Mouse (Mus musculus) cerebellum, adult 2 months (tissue): ENCODE measurements around the gene Elf4. TPM values are rescaled to one million over a fixed set of nuclear protein-coding genes. Genes with fewer than 3 reads are reported as not detected.
A peak's percentile ranks its signal among the peaks of the same experiment; 100 is the strongest.

Experiments
- DNase-seq, 2 experiments: peaks; one replicate each; pipeline ENCODE4 v3.0.0; 2021
- H3K27ac ChIP-seq: fragments of 200-500 bp; 2 replicates; pipeline ENCODE4 v1.5.1; 2012; ENCODE audit warnings: low read length, control low read depth, inconsistent platforms; ENCODE audit not compliant: insufficient read depth
- H3K27me3 ChIP-seq: fragments of 200-500 bp; 2 replicates; pipeline ENCODE4 v1.6.1; 2012; ENCODE audit warnings: inconsistent platforms, mild to moderate bottlenecking, low read length, moderate library complexity; ENCODE audit not compliant: control insufficient read depth, insufficient read depth
- H3K4me1 ChIP-seq: fragments of 200-500 bp; 2 replicates; pipeline ENCODE4 v1.6.1; 2011; ENCODE audit warnings: low read length; ENCODE audit not compliant: control insufficient read depth, insufficient read depth
- H3K4me3 ChIP-seq: fragments of 200-500 bp; replicated peaks from 2 replicates; pipeline ENCODE3; 2011; ENCODE audit warnings: mild to moderate bottlenecking, low read depth, low read length, control low read depth; ENCODE audit not compliant: insufficient read depth
- CTCF ChIP-seq: fragments of 200-500 bp; IDR thresholded peaks from 2 replicates; pipeline ENCODE4 v1.5.1; 2011; ENCODE audit warnings: low read depth, mild to moderate bottlenecking, control low read depth, low read length, moderate library complexity, borderline replicate concordance; ENCODE audit not compliant: insufficient read depth
- POLR2A ChIP-seq: fragments of 200-500 bp; IDR thresholded peaks from 2 replicates; pipeline ENCODE4 v1.6.1; 2011; ENCODE audit warnings: low read length, control low read depth, borderline replicate concordance; ENCODE audit not compliant: insufficient read depth
- WGBS: fragments of 180-500 bp; shearing (Covaris S2); methylation state at CpG from one replicate; pipeline ENCODE4 v1.1.7; 2018; 5-methylcytosine and 5-hydroxymethylcytosine counted together
- polyA plus RNA-seq: library from polyadenylated mRNA; depleted of rRNA; stranded (reverse); fragments of >200 nt; gene quantifications from 2 replicates; pipeline ENCODE4 v1.2.3, GENCODE M21; 2012

Elf4 gene
- polyA plus RNA-seq, 1 experiment: 0.38 TPM

GRCm38 (mm10) chrX:48462297-48462696, 635 bp downstream of the Elf4 start:
- no peak for DNase-seq
- H3K27ac ChIP-seq: no peak overlapping the region
- WGBS: 24% methylated on average over 4 of the region's 4 CpGs
- no peaks in the 10 kb centered on the region for H3K27me3 ChIP-seq
- H3K4me3 ChIP-seq: peak overlapping the region; percentile 58
- TF ChIP-seq CTCF: no peak
- no peak for TF ChIP-seq POLR2A
- no peaks in the 10 kb centered on the region for H3K4me1 ChIP-seq

- 65% methylated on average over 4 of the region's 4 CpGs for WGBS
- no peak overlapping the region for H3K27ac ChIP-seq
- H3K4me3 ChIP-seq: no peak overlapping the region
- H3K4me1 ChIP-seq: no peaks in the 10 kb centered on the region
- H3K27me3 ChIP-seq: no peaks in the 10 kb centered on the region
- DNase-seq: no peak
- no peak for TF ChIP-seq POLR2A
- TF ChIP-seq CTCF: no peak
Observed at GRCm38 (mm10) chrX:48461006-48461405, 1.9 kb downstream of the Elf4 start.

GRCm38 (mm10) chrX:48460496-48460895, 2.4 kb downstream of the Elf4 start:
- 79% methylated on average over 7 of the region's 7 CpGs for WGBS
- Histone ChIP-seq H3K4me3 (no peak overlapping the region), H3K4me1 (no peaks in the 10 kb centered on the region), H3K27me3 (no peaks in the 10 kb centered on the region), H3K27ac (no peak overlapping the region)
- no peak for TF ChIP-seq CTCF
- TF ChIP-seq POLR2A: no peak
- DNase-seq: no peak

- WGBS: 55% methylated on average over 6 of the region's 6 CpGs
- H3K27me3 ChIP-seq: no peaks in the 10 kb centered on the region; the same call in 1 of the 2 replicates
- no peak for DNase-seq
- no peak overlapping the region for H3K27ac ChIP-seq
- no peaks in the 10 kb centered on the region for H3K4me1 ChIP-seq
- TF ChIP-seq POLR2A (no peak), CTCF (no peak)
- no peak overlapping the region for H3K4me3 ChIP-seq
Observed at GRCm38 (mm10) chrX:48456956-48457355, 6.0 kb downstream of the Elf4 start.

GRCm38 (mm10) chrX:48455018-48455417, 7.9 kb downstream of the Elf4 start:
- WGBS: 34% methylated on average over 8 of the region's 9 CpGs
- Histone ChIP-seq H3K27ac (no peak overlapping the region), H3K4me1 (no peaks in the 10 kb centered on the region), H3K4me3 (no peak overlapping the region), H3K27me3 (no peaks in the 10 kb centered on the region; the same call in 1 of the 2 replicates)
- no peak for DNase-seq
- TF ChIP-seq POLR2A (no peak), CTCF (no peak)

- no peaks in the 10 kb centered on the region for H3K4me1 ChIP-seq
- H3K27ac ChIP-seq: no peak overlapping the region
- no peaks in the 10 kb centered on the region; the same call in 1 of the 2 replicates for H3K27me3 ChIP-seq
- DNase-seq: no peak
- WGBS: 14% methylated on average over 21 of the region's 21 CpGs
- no peak overlapping the region for H3K4me3 ChIP-seq
- TF ChIP-seq POLR2A (no peak), CTCF (no peak)
Observed at GRCm38 (mm10) chrX:48454495-48454878, 8.4 kb downstream of the Elf4 start.

GRCm38 (mm10) chrX:48453736-48454494, 9.0 kb downstream of the Elf4 start:
- H3K4me3 ChIP-seq: no peak overlapping the region
- WGBS: 6% methylated on average over 58 of the region's 91 CpGs
- TF ChIP-seq POLR2A: no peak
- no peak for TF ChIP-seq CTCF
- H3K27me3 ChIP-seq: no peaks in the 10 kb centered on the region; the same call in 1 of the 2 replicates
- H3K27ac ChIP-seq: no peak overlapping the region
- no peak for DNase-seq
- no peaks in the 10 kb centered on the region for H3K4me1 ChIP-seq

- Histone ChIP-seq H3K27me3 (no peaks in the 10 kb centered on the region; the same call in 1 of the 2 replicates), H3K27ac (no peak overlapping the region), H3K4me3 (no peak overlapping the region), H3K4me1 (no peaks in the 10 kb centered on the region)
- TF ChIP-seq CTCF (no peak), POLR2A (no peak)
- WGBS: 4% methylated on average over 43 of the region's 71 CpGs
- DNase-seq: no peak
Observed at GRCm38 (mm10) chrX:48452931-48453673, 9.8 kb downstream of the Elf4 start.
